In the genomic region with DNA sequence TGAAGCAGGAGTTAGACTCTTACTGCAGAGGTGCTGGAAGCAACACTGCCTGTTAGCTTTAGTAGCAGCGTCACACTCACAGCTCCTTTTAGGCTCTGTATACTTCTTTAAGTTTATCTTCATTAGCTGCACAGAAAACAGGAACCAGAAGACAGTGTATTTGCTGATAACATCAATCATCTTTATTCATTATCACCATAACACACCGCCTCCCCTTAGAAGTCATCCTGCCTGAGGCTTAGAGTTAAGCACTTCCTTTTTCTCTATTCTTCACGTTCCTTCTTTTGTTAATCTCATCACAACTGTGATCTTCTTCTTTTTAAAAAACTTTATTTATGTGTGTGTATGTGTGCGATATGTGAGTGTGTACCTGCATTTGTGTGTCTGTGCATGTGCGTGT, we compare ENCODE assay signal across 22 mouse cellular contexts.
DNase-seq lines count a peak whose midpoint lies in the region; ATAC-seq lines count a peak whose summit lies in the region.
"Had no signal": no experiment of that assay in that cellular context is flagged by ENCODE, and none has a peak within 500 bp of the region (broad histone marks: within the 10 kb centered on the region; RNA-seq: fewer than 3 reads in every experiment).

No protein-coding gene starts in this region.

- no peaks in the 10 kb centered on the region for H3K36me3 ChIP-seq in kidney, embryonic 14.5 days (ENCODE audit: control insufficient read depth, insufficient read depth, low read length)
- H3K36me3 ChIP-seq in hindbrain, embryonic 13.5 days = no peaks in the 10 kb centered on the region
- H3K36me3 ChIP-seq in forebrain, embryonic 14.5 days (ENCODE audit: control insufficient read depth, insufficient read depth, low read length) = no peaks in the 10 kb centered on the region
- H3K36me3 ChIP-seq: embryonic facial prominence, embryonic 15.5 days had no signal

- peak; percentile 85 for ATAC-seq in CD4-positive, CD25-positive, alpha-beta regulatory T cell, adult 4 months
- peak; percentile 70 for ATAC-seq in activated CD4-positive, CD25-positive, alpha-beta regulatory T cell, adult 4 months
- ATAC-seq in inflammation-experienced regulatory T-cells, adult 6 months = peak; percentile 80
- no peak for ATAC-seq in kidney, embryonic 14.5 days (ENCODE audit: low FRiP score, low TSS enrichment)
- ATAC-seq in hindbrain, embryonic 13.5 days (ENCODE audit: low FRiP score) = no peak
- no peak for ATAC-seq in forebrain, embryonic 14.5 days
- ATAC-seq: forebrain, embryonic 16.5 days; Patski had no signal

- no peak overlapping the region for H3K4me3 ChIP-seq in kidney, embryonic 14.5 days (ENCODE audit: low read length)
- H3K4me3 ChIP-seq in hindbrain, embryonic 13.5 days = no peak overlapping the region
- H3K4me3 ChIP-seq in forebrain, embryonic 14.5 days (ENCODE audit: low read depth, low read length) = no peak overlapping the region
- H3K4me3 ChIP-seq: embryonic facial prominence, embryonic 15.5 days had no signal

- H3K4me1 ChIP-seq in kidney, embryonic 14.5 days (ENCODE audit: control insufficient read depth, insufficient read depth, low read length) = no peaks in the 10 kb centered on the region
- no peaks in the 10 kb centered on the region for H3K4me1 ChIP-seq in hindbrain, embryonic 13.5 days (replicated peaks)
- no peaks in the 10 kb centered on the region for H3K4me1 ChIP-seq in forebrain, embryonic 14.5 days (ENCODE audit: control insufficient read depth, insufficient read depth, low read length)
- H3K4me1 ChIP-seq: embryonic facial prominence, embryonic 15.5 days had no signal

- no peaks in the 10 kb centered on the region for H3K27me3 ChIP-seq in kidney, embryonic 14.5 days (ENCODE audit: control insufficient read depth, insufficient read depth, low read length)
- no peaks in the 10 kb centered on the region for H3K27me3 ChIP-seq in hindbrain, embryonic 13.5 days
- H3K27me3 ChIP-seq in forebrain, embryonic 14.5 days (replicated peaks; ENCODE audit: control insufficient read depth, insufficient read depth, low read length) = no peaks in the 10 kb centered on the region
- H3K27me3 ChIP-seq: embryonic facial prominence, embryonic 15.5 days had no signal

- DNase-seq in naive thymus-derived CD4-positive, alpha-beta T cell, adult 2 months (ENCODE audit: low read depth) = peak; percentile 42
- DNase-seq in urinary bladder, postnatal 10 days (ENCODE audit: low spot score) = no peak
- no peak for DNase-seq in forebrain, embryonic 14.5 days (ENCODE audit: low spot score)
- DNase-seq: adrenal gland, adult 2 months; adrenal gland, postnatal 25 days; B cell, adult 2 months; cerebellum, adult 18-20 months; cerebellum, adult 9-11 months; cerebellum, postnatal 36 days; embryo, embryonic 11 days; gastrocnemius, postnatal 14 days; heart, postnatal 10 days; kidney, adult 11 months had no signal

- no peaks in the 10 kb centered on the region for H3K9me3 ChIP-seq in kidney, embryonic 14.5 days (ENCODE audit: control insufficient read depth, low read length)
- H3K9me3 ChIP-seq in hindbrain, embryonic 13.5 days = no peaks in the 10 kb centered on the region
- H3K9me3 ChIP-seq in forebrain, embryonic 14.5 days (replicated peaks; ENCODE audit: control insufficient read depth, low read length) = no peaks in the 10 kb centered on the region
- H3K9me3 ChIP-seq: embryonic facial prominence, embryonic 15.5 days had no signal

- WGBS in kidney, embryonic 14.5 days = 74% methylated on average over 5 of the region's 5 CpGs
- WGBS in hindbrain, embryonic 13.5 days = 81% methylated on average over 5 of the region's 5 CpGs
- WGBS in forebrain, embryonic 14.5 days = 83% methylated on average over 5 of the region's 5 CpGs

- H3K27ac ChIP-seq in kidney, embryonic 14.5 days (ENCODE audit: low read depth, low read length) = no peak overlapping the region
- no peak overlapping the region for H3K27ac ChIP-seq in hindbrain, embryonic 13.5 days
- H3K27ac ChIP-seq in forebrain, embryonic 14.5 days (ENCODE audit: low read depth, low read length) = no peak overlapping the region
- H3K27ac ChIP-seq: embryonic facial prominence, embryonic 15.5 days; hindbrain, embryonic 14.5 days had no signal

- H3K4me2 ChIP-seq in kidney, embryonic 14.5 days (replicated peaks; ENCODE audit: low read depth, low read length) = no peak overlapping the region
- H3K4me2 ChIP-seq in hindbrain, embryonic 13.5 days = no peak overlapping the region
- H3K4me2 ChIP-seq in forebrain, embryonic 14.5 days (ENCODE audit: low read length) = no peak overlapping the region
- H3K4me2 ChIP-seq: embryonic facial prominence, embryonic 15.5 days; hindbrain, embryonic 14.5 days had no signal

- no peak overlapping the region for H3K9ac ChIP-seq in kidney, embryonic 14.5 days (ENCODE audit: low read depth, low read length)
- no peak overlapping the region for H3K9ac ChIP-seq in hindbrain, embryonic 13.5 days
- H3K9ac ChIP-seq in forebrain, embryonic 14.5 days (ENCODE audit: low read length) = no peak overlapping the region
- H3K9ac ChIP-seq: embryonic facial prominence, embryonic 15.5 days; hindbrain, embryonic 14.5 days had no signal

Comparison
In these comparisons a context has a peak if more than half of its experiments do, and no peak if none do; other contexts are left out.
1. ATAC-seq: peak in CD4-positive, CD25-positive, alpha-beta regulatory T cell, adult 4 months (single experiment), activated CD4-positive, CD25-positive, alpha-beta regulatory T cell, adult 4 months (single experiment) and inflammation-experienced regulatory T-cells, adult 6 months (single experiment); none in kidney, embryonic 14.5 days (single experiment), hindbrain, embryonic 13.5 days (single experiment) and forebrain, embryonic 14.5 days (single experiment).